Mouse (Mus musculus) bone marrow macrophage, adult 2 months (primary cell): Measurements from ENCODE around the gene 0610037L13Rik. TPM values are rescaled to one million over a fixed set of nuclear protein-coding genes. Genes with fewer than 3 reads are reported as not detected.
A peak's percentile ranks its signal among the peaks of the same experiment; 100 is the strongest.

ENCODE experiments used
- H3K27ac ChIP-seq: 2 replicates; pipeline ENCODE4 v1.5.1; 2012; ENCODE audit warnings: low read depth, low read length; ENCODE audit not compliant: insufficient read depth
- H3K4me1 ChIP-seq: 2 replicates; pipeline ENCODE4 v1.6.1; 2012; ENCODE audit warnings: low read length; ENCODE audit not compliant: control insufficient read depth, insufficient read depth
- H3K4me3 ChIP-seq: 2 replicates; pipeline ENCODE4 v1.5.1; 2012; ENCODE audit warnings: mild to moderate bottlenecking, low read length, moderate library complexity; ENCODE audit not compliant: insufficient read depth
- CTCF ChIP-seq: IDR thresholded peaks from 2 replicates; pipeline ENCODE4 v1.5.1; 2012; ENCODE audit warnings: low read depth, mild to moderate bottlenecking, low read length, moderate library complexity
- POLR2A ChIP-seq: IDR thresholded peaks from 2 replicates; pipeline ENCODE4 v1.6.1; 2012; ENCODE audit warnings: mild to moderate bottlenecking, low read depth, low read length, borderline replicate concordance
- polyA plus RNA-seq: library from polyadenylated mRNA; stranded (reverse); fragments of >200 nt; gene quantifications from 2 replicates; pipeline ENCODE4 v1.2.4, GENCODE M21; 2012; ENCODE audit not compliant: missing spikeins, insufficient read depth, insufficient read length

0610037L13Rik gene
- 33.9 and 39.2 TPM in 2 replicates for polyA plus RNA-seq

GRCm38 (mm10) chr4:107889731-107890432 is at the start of gene 0610037L13Rik:
Gene 0610037L13Rik, plus strand, starts transcription at chr4:107889813.
- Histone ChIP-seq H3K4me3 (peak within 1 kb of the TSS; percentile 81), H3K4me1 (peaks cover 3% of the 10 kb centered on the region; the same call in 1 of the 2 replicates), H3K27ac (peak within 1 kb of the TSS; percentile 63)
- TF ChIP-seq CTCF: no peak
- 0 out of 2 replicates have a peak, but pooled peaks have one; percentile 36 for TF ChIP-seq POLR2A

- H3K4me3 ChIP-seq: no peak overlapping the region
- no peak overlapping the region for H3K27ac ChIP-seq
- TF ChIP-seq POLR2A (no peak), CTCF (no peak)
- H3K4me1 ChIP-seq: no peaks in the 10 kb centered on the region
Measured at GRCm38 (mm10) chr4:107843687-107844086, 45.9 kb upstream of the 0610037L13Rik start.

- H3K4me3 ChIP-seq: no peak overlapping the region
- H3K4me1 ChIP-seq: no peaks in the 10 kb centered on the region
- TF ChIP-seq CTCF (peak; percentile 87), POLR2A (no peak)
- no peak overlapping the region for H3K27ac ChIP-seq
Measured at GRCm38 (mm10) chr4:107844971-107845370, 44.6 kb upstream of the 0610037L13Rik start.

DNA sequence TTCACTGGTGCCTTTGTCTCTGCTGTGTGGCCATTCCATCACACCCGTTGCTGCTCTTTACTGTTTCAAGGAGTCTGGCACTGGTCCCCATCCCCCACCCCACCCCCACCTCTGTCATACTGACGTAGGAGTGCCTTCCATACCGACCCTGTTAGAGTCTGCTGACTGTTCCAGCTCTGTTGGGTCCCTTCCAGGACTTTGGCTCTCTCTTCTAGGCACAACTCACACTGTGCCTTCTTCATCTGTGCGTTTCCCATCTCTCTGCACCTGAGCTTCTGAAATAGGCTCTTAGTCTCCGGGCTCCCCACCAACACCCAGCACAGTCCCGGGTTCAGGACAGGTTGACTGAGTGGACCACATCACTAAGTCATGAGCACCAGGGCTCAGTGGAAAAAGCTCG is 42.8 kb upstream of the 0610037L13Rik start:
- Histone ChIP-seq H3K4me3 (no peak overlapping the region), H3K27ac (no peak overlapping the region), H3K4me1 (no peaks in the 10 kb centered on the region)
- TF ChIP-seq POLR2A (no peak), CTCF (no peak)

GRCm38 (mm10) chr4:107848546-107848945 is 41.1 kb upstream of the 0610037L13Rik start:
- Histone ChIP-seq H3K4me3 (no peak overlapping the region), H3K27ac (no peak overlapping the region), H3K4me1 (no peaks in the 10 kb centered on the region)
- TF ChIP-seq POLR2A (no peak), CTCF (no peak)

- Histone ChIP-seq H3K27ac (no peak overlapping the region), H3K4me3 (no peak overlapping the region), H3K4me1 (no peaks in the 10 kb centered on the region)
- TF ChIP-seq POLR2A: no peak
- TF ChIP-seq CTCF: no peak
Measured at GRCm38 (mm10) chr4:107849621-107850020, 40.0 kb upstream of the 0610037L13Rik start.

DNA sequence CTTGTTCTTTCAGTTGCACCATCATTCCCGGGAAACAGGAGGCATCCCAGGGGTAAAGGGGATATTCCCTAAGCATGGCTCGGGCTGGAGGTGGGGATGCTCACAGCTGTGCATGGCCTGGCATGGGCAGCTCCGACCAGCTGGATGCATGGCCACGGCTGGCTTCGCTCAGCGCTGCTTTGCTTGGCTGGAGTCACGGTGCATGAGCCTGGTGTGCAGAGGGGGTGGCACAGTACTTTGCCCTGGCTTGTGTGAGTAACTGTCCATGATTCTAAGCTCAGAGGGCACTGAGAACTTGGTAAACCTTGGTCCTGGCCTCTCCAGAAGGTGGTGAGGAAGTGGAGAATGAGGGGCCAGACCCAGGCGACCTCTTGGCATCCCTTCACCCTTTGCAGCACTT is 39.5 kb upstream of the 0610037L13Rik start:
- H3K4me1 ChIP-seq: no peaks in the 10 kb centered on the region
- no peak overlapping the region for H3K27ac ChIP-seq
- TF ChIP-seq CTCF (no peak), POLR2A (no peak)
- H3K4me3 ChIP-seq: no peak overlapping the region

DNA sequence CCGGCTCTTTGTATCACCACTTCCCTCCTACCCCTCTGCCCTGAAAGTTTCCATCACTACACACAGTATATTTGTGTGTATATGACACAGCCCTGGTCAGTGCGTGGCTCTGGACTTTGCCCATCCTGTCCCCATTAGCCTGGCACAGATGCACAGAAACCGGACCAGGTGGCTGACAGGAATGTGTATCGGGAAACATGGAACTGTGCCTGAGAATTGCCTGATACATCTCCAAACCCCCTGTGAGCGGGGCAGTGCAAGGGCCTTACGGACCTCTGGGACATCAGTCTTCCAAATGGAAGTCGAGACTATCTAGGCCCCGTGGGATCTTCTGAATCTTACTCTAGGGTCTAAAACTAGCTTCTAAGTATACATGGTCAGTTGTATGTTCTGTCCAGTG is 36.3 kb upstream of the 0610037L13Rik start:
- Histone ChIP-seq H3K4me1 (no peaks in the 10 kb centered on the region), H3K27ac (no peak overlapping the region), H3K4me3 (no peak overlapping the region)
- TF ChIP-seq POLR2A (no peak), CTCF (no peak)

DNA sequence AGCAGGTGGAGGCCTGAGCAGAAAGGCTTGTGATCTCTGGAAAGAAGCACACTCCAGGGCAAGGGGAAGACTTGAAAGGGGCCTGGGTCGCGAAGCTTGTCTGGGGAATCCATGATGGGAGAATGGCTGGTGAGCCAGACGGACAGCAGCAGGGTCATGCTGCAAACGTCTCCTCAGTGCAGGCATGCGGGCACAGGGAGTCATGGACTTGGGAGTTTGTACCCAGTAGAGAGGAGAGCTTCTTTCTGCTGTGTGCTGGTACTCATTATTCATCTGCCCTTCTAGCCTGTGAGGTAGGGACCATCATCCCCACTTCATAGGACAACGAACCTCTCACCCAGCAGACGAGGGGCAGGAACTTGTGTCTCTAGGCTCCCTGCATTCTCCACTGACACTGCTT is 35.8 kb upstream of the 0610037L13Rik start:
- no peak overlapping the region for H3K4me3 ChIP-seq
- no peak overlapping the region for H3K27ac ChIP-seq
- no peaks in the 10 kb centered on the region for H3K4me1 ChIP-seq
- TF ChIP-seq POLR2A (no peak), CTCF (no peak)

DNA sequence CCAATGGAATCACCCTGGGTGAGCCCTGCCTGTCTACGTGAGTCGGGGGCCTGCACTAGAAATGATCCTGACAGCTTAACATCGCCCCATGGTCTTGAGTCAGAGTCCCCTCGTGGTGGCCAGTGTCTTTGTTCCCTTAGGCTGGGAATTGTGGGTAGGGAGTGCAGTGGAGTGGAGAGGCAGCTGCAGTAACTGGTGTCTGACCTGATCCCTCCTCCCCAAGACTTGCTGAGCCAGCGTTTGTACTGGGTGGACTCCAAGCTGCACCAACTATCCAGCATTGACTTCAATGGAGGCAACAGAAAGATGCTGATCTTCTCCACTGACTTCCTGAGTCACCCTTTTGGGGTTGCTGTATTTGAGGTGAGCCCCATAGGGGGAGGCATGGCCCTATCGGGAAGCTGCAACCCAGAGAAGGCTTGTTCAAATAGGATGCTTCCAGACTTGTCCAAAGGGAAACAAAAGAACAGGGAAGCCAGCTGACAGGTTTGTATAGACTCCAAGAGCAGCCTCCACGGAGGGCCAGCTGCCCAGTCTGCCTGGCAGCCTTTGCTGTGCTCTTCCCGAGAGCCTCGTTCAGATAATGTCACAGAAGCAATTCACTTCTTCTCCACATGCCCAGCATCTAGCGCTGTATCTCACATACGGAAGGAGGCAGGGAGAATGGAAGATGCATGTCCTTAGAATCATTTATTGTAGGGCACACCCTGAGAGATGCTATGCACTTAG is 32.5 kb upstream of the 0610037L13Rik start:
- no peak for TF ChIP-seq POLR2A
- TF ChIP-seq CTCF: no peak
- Histone ChIP-seq H3K27ac (no peak overlapping the region), H3K4me1 (no peaks in the 10 kb centered on the region), H3K4me3 (no peak overlapping the region)

- Histone ChIP-seq H3K4me3 (no peak overlapping the region), H3K4me1 (no peaks in the 10 kb centered on the region), H3K27ac (no peak overlapping the region)
- no peak for TF ChIP-seq POLR2A
- no peak for TF ChIP-seq CTCF
Measured at GRCm38 (mm10) chr4:107858995-107859394, 30.6 kb upstream of the 0610037L13Rik start.
